Mouse (Mus musculus) ES-E14 (cell line): Measurements from ENCODE around the gene Atg4c.

Experiments used
- CHD2 ChIP-seq: IDR thresholded peaks from 2 replicates; pipeline ENCODE4 v1.6.1; 2014; ENCODE audit warnings: mild to moderate bottlenecking, low read depth, low read length, inconsistent platforms
- HCFC1 ChIP-seq: IDR thresholded peaks from 2 replicates; pipeline ENCODE4 v1.6.1; 2012; ENCODE audit warnings: low read length, inconsistent platforms, borderline replicate concordance; ENCODE audit not compliant: insufficient read depth
- ZNF384 ChIP-seq: IDR thresholded peaks from 2 replicates; pipeline ENCODE4 v1.6.1; 2012; ENCODE audit warnings: low read depth, low read length, inconsistent platforms

- TF ChIP-seq CHD2 (no peak), HCFC1 (no peak), ZNF384 (no peak)
Measured at GRCm38 (mm10) chr4:99180921-99181320, 12.8 kb upstream of the Atg4c start.
